Mouse (Mus musculus): ENCODE measurements around the gene Arsj.

DNA sequence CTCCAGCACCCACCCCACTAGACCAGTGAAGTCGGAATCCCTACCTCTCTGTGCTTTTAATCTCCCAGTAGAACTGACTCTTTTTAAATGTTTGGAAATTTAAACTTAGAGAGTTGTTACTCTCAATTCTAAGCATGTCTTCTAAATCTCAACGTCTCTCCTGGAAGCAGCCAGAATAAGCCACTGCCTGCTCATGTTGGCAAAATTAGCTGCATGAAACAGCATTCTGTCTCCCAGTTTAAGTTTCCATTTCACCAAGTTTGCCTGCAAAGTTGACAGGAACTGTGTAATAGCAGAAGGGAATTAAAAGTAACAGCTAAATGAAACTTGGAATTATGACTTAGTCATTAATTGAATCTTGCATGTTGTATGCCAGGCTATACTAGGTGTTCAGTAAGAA, 1.1 kb upstream of the Arsj start:
- TF ChIP-seq CTCF (IDR thresholded peaks at IDR 0.05; ENCODE audit: low read depth) (no peak), EP300 (IDR thresholded peaks at IDR 0.05; ENCODE audit: low read depth) (no peak)
